Mouse (Mus musculus): Measurements from ENCODE around the gene Bfar. TPM values are rescaled to one million over a fixed set of nuclear protein-coding genes. Genes with fewer than 3 reads are reported as not detected.
"Not testable (repeated sequence)": the region's sequence is repeated elsewhere in the genome, so short reads cannot be mapped to it uniquely, and the experiment has no call there.

Gene Bfar
- polyA plus RNA-seq, 1 experiment from 2014 or later = 53.3 TPM

DNA sequence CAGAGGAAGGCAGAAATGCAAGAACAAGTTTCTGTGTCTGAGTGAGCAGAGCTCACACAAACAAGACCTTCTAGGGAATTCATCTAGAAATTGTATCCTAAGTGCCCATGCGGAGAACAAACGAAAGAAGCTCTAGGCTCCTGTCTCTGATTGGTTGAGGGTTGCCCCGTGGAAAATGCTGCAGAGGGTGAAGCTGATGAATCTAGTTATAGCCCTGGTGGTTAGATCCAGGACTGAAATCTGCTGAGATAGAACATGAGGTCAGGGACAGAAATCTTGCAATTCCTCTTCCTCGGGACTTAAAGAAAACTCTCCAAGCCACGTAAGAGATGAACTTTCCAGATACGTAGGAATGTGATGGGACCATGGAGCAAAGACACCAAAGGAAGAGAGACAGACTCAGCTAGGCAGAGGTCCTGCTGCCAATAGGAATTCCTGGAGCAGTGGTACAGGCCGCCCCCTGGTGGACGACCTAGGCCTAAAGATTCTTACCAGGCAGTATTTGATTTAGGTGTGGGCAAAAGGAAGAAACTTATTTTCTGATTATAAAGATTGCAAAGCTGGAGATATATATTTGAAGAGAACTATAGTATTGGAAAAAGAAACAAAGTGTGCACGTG, 62.0 kb downstream of the Bfar start:
- 0 out of 2 replicates have a peak, but pooled peaks have one; percentile 33 for ATAC-seq
- Histone ChIP-seq H3K36me3 (ENCODE audit: control insufficient read depth, insufficient read depth) (no peaks in the 10 kb centered on the region), H3K4me1 (replicated peaks; ENCODE audit: control insufficient read depth, insufficient read depth, low read length) (peaks cover 4% of the 10 kb centered on the region; the same call in 1 of the 2 replicates), H3K9ac (replicated peaks; ENCODE audit: low read depth, low read length) (no peak overlapping the region), H3K4me2 (ENCODE audit: low read length) (no peak overlapping the region), H3K9me3 (ENCODE audit: control insufficient read depth, low read length) (no peaks in the 10 kb centered on the region), H3K27ac (ENCODE audit: low read length) (no peak overlapping the region), H3K27me3 (replicated peaks; ENCODE audit: control insufficient read depth, insufficient read depth, low read length) (no peaks in the 10 kb centered on the region), H3K4me3 (replicated peaks; ENCODE audit: low read length) (no peak overlapping the region)
- WGBS = 31% methylated on average over 9 of the region's 9 CpGs

DNA sequence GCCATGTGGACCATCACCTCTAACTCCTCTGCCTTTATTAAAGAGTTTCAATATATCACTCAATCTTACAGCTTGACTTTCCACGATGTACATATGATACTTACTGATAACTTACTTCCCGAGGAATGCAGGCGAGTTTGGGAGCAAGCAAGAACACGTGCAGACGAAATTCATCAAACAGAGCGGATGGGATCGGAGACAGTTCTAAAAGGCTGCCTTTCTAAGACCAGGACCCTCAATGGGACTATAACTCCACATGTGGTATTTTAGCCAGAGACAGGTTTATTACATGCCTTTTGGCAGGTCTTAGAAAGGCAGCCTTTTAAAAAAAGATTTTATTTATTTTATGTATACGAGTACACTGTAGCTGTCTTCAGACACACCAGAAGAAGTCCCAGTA, 64.3 kb downstream of the Bfar start:
- no peak overlapping the region for H3K4me3 ChIP-seq (replicated peaks; ENCODE audit: low read length)

GRCm38 (mm10) chr16:13739044-13739443, 67.4 kb downstream of the Bfar start:
- not testable (repeated sequence) for ATAC-seq; H3K27ac ChIP-seq (ENCODE audit: low read length); H3K9me3 ChIP-seq (ENCODE audit: control insufficient read depth, low read length); H3K4me1 ChIP-seq (replicated peaks; ENCODE audit: control insufficient read depth, insufficient read depth, low read length); H3K36me3 ChIP-seq (ENCODE audit: control insufficient read depth, insufficient read depth); H3K27me3 ChIP-seq (replicated peaks; ENCODE audit: control insufficient read depth, insufficient read depth, low read length); H3K4me3 ChIP-seq (replicated peaks; ENCODE audit: low read length); H3K4me2 ChIP-seq (ENCODE audit: low read length); H3K9ac ChIP-seq (replicated peaks; ENCODE audit: low read depth, low read length)
- whole genome bisulfite sequencing = 57% methylated on average over 4 of the region's 4 CpGs

More for the DNA sequence above, 64.3 kb downstream of the Bfar start:
- Histone ChIP-seq H3K36me3 (ENCODE audit: control insufficient read depth, insufficient read depth) (no peaks in the 10 kb centered on the region), H3K4me1 (replicated peaks; ENCODE audit: control insufficient read depth, insufficient read depth, low read length) (no peaks in the 10 kb centered on the region; the same call in 1 of the 2 replicates), H3K9ac (replicated peaks; ENCODE audit: low read depth, low read length) (no peak overlapping the region), H3K27ac (ENCODE audit: low read length) (no peak overlapping the region), H3K4me2 (ENCODE audit: low read length) (no peak overlapping the region), H3K9me3 (ENCODE audit: control insufficient read depth, low read length) (no peaks in the 10 kb centered on the region), H3K27me3 (replicated peaks; ENCODE audit: control insufficient read depth, insufficient read depth, low read length) (no peaks in the 10 kb centered on the region)
- ATAC-seq = no peak
- WGBS = 92% methylated on average over 8 of the region's 8 CpGs

GRCm38 (mm10) chr16:13740844-13741243, 69.2 kb downstream of the Bfar start:
- no peak overlapping the region for H3K4me3 ChIP-seq (replicated peaks; ENCODE audit: low read length)
- no peaks in the 10 kb centered on the region for H3K36me3 ChIP-seq (ENCODE audit: control insufficient read depth, insufficient read depth)
- no peak overlapping the region for H3K9ac ChIP-seq (replicated peaks; ENCODE audit: low read depth, low read length)
- H3K4me1 ChIP-seq (replicated peaks; ENCODE audit: control insufficient read depth, insufficient read depth, low read length) = no peaks in the 10 kb centered on the region
- WGBS = 71% methylated on average over 2 of the region's 2 CpGs
- H3K27me3 ChIP-seq (replicated peaks; ENCODE audit: control insufficient read depth, insufficient read depth, low read length) = no peaks in the 10 kb centered on the region
- H3K27ac ChIP-seq (ENCODE audit: low read length) = no peak overlapping the region
- no peak overlapping the region for H3K4me2 ChIP-seq (ENCODE audit: low read length)
- ATAC-seq = no peak
- no peaks in the 10 kb centered on the region for H3K9me3 ChIP-seq (ENCODE audit: control insufficient read depth, low read length)

DNA sequence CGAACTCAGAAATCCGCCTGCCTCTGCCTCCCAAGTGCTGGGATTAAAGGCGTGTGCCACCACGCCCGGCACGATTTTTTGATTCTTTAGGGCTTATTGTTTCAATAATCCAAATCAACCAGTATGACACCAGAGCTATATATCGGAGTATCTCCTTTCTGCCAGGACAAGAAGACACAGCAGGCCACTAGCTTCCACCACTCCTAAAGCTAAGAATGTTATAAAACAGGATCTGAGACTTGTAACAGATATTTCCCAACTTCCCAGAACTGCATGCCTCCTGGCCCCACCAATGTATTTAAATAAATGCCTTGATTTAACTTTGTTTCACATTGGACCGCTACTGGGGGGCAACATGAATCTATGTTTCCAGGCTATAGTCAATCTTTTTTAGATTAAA, 76.0 kb downstream of the Bfar start:
- no peak overlapping the region for H3K27ac ChIP-seq (ENCODE audit: low read length)
- 92% methylated on average over 8 of the region's 8 CpGs for WGBS
- ATAC-seq = no peak
- H3K9me3 ChIP-seq (ENCODE audit: control insufficient read depth, low read length) = no peaks in the 10 kb centered on the region
- no peaks in the 10 kb centered on the region for H3K4me1 ChIP-seq (replicated peaks; ENCODE audit: control insufficient read depth, insufficient read depth, low read length)
- no peak overlapping the region for H3K4me2 ChIP-seq (ENCODE audit: low read length)
- H3K9ac ChIP-seq (replicated peaks; ENCODE audit: low read depth, low read length) = no peak overlapping the region
- no peaks in the 10 kb centered on the region for H3K36me3 ChIP-seq (ENCODE audit: control insufficient read depth, insufficient read depth)
- H3K27me3 ChIP-seq (replicated peaks; ENCODE audit: control insufficient read depth, insufficient read depth, low read length) = no peaks in the 10 kb centered on the region
- H3K4me3 ChIP-seq (replicated peaks; ENCODE audit: low read length) = no peak overlapping the region

- 73% methylated on average over 3 of the region's 3 CpGs for WGBS
Measured at GRCm38 (mm10) chr16:13748124-13748523, 76.5 kb downstream of the Bfar start.

GRCm38 (mm10) chr16:13748813-13749212, 77.2 kb downstream of the Bfar start:
- not testable (repeated sequence) for ATAC-seq; H3K4me1 ChIP-seq (replicated peaks; ENCODE audit: control insufficient read depth, insufficient read depth, low read length)

More at GRCm38 (mm10) chr16:13748124-13748523, 76.5 kb downstream of the Bfar start:
- H3K4me1 ChIP-seq (replicated peaks; ENCODE audit: control insufficient read depth, insufficient read depth, low read length) = no peaks in the 10 kb centered on the region
- no peak overlapping the region for H3K27ac ChIP-seq (ENCODE audit: low read length)
- H3K4me2 ChIP-seq (ENCODE audit: low read length) = no peak overlapping the region
- ATAC-seq = no peak
- H3K9me3 ChIP-seq (ENCODE audit: control insufficient read depth, low read length) = no peaks in the 10 kb centered on the region
- no peak overlapping the region for H3K4me3 ChIP-seq (replicated peaks; ENCODE audit: low read length)
- H3K9ac ChIP-seq (replicated peaks; ENCODE audit: low read depth, low read length) = no peak overlapping the region
- no peaks in the 10 kb centered on the region for H3K27me3 ChIP-seq (replicated peaks; ENCODE audit: control insufficient read depth, insufficient read depth, low read length)
- H3K36me3 ChIP-seq (ENCODE audit: control insufficient read depth, insufficient read depth) = no peaks in the 10 kb centered on the region

GRCm38 (mm10) chr16:13749306-13749705, 77.6 kb downstream of the Bfar start:
- Histone ChIP-seq H3K36me3 (ENCODE audit: control insufficient read depth, insufficient read depth) (no peaks in the 10 kb centered on the region), H3K9ac (replicated peaks; ENCODE audit: low read depth, low read length) (no peak overlapping the region), H3K4me2 (ENCODE audit: low read length) (no peak overlapping the region), H3K4me3 (replicated peaks; ENCODE audit: low read length) (no peak overlapping the region), H3K27me3 (replicated peaks; ENCODE audit: control insufficient read depth, insufficient read depth, low read length) (no peaks in the 10 kb centered on the region), H3K9me3 (ENCODE audit: control insufficient read depth, low read length) (no peaks in the 10 kb centered on the region), H3K27ac (ENCODE audit: low read length) (no peak overlapping the region), H3K4me1 (replicated peaks; ENCODE audit: control insufficient read depth, insufficient read depth, low read length) (no peaks in the 10 kb centered on the region)
- ATAC-seq = no peak
- 39% methylated on average over 5 of the region's 5 CpGs for WGBS

More at GRCm38 (mm10) chr16:13748813-13749212, 77.2 kb downstream of the Bfar start:
- H3K9me3 ChIP-seq (ENCODE audit: control insufficient read depth, low read length); H3K4me2 ChIP-seq (ENCODE audit: low read length); H3K36me3 ChIP-seq (ENCODE audit: control insufficient read depth, insufficient read depth); H3K27ac ChIP-seq (ENCODE audit: low read length); H3K27me3 ChIP-seq (replicated peaks; ENCODE audit: control insufficient read depth, insufficient read depth, low read length); H3K9ac ChIP-seq (replicated peaks; ENCODE audit: low read depth, low read length); H3K4me3 ChIP-seq (replicated peaks; ENCODE audit: low read length): not testable (repeated sequence)
- WGBS = 14% methylated on average over 10 of the region's 10 CpGs

DNA sequence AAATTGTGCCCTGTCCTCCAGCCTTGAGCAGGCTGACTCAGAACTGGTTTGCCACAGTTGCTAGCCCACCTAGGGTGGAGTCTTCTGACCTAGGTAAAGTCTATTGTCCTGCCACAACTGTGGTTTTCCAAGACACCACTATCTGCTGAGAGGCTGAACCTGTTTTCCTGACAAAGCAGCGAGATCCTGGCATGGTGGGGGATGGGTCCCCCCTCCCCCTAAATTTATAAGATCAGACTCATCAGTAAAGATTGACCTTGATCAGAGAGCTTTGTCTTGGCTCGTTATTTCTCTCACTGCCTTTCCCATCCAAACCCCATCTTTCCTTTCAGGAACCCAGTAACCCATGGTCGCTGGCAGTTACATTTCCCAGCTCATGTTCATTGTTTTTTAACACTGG, 78.3 kb downstream of the Bfar start:
- H3K4me1 ChIP-seq (replicated peaks; ENCODE audit: control insufficient read depth, insufficient read depth, low read length) = peaks cover 1% of the 10 kb centered on the region
- no peaks in the 10 kb centered on the region for H3K27me3 ChIP-seq (replicated peaks; ENCODE audit: control insufficient read depth, insufficient read depth, low read length)
- no peak overlapping the region for H3K9ac ChIP-seq (replicated peaks; ENCODE audit: low read depth, low read length)
- H3K4me2 ChIP-seq (ENCODE audit: low read length) = no peak overlapping the region
- no peaks in the 10 kb centered on the region for H3K9me3 ChIP-seq (ENCODE audit: control insufficient read depth, low read length)
- no peak overlapping the region for H3K4me3 ChIP-seq (replicated peaks; ENCODE audit: low read length)
- no peak overlapping the region for H3K27ac ChIP-seq (ENCODE audit: low read length)
- no peak for ATAC-seq
- no peaks in the 10 kb centered on the region for H3K36me3 ChIP-seq (ENCODE audit: control insufficient read depth, insufficient read depth)
- WGBS = 36% methylated on average over 3 of the region's 3 CpGs

DNA sequence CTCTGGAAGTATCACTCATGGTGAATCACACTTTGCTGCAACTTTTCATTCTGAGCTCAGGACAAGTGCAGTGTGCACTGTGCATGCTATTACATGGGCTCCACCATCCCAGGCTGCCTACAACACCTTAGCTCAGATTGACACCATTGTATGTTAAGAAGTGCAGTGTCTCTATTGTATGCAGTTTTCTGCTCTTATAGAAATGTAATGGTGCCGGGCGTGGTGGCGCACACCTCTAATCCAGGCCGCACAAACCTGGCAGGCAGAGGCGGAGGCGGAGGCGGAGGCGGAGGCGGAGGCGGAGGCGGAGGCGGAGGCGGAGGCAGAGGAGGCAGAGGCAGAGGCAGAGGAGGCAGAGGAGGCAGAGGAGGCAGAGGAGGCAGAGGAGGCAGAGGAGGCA, 79.0 kb downstream of the Bfar start:
- Histone ChIP-seq H3K9ac (replicated peaks; ENCODE audit: low read depth, low read length) (no peak overlapping the region), H3K27ac (ENCODE audit: low read length) (no peak overlapping the region), H3K36me3 (ENCODE audit: control insufficient read depth, insufficient read depth) (no peaks in the 10 kb centered on the region), H3K9me3 (ENCODE audit: control insufficient read depth, low read length) (no peaks in the 10 kb centered on the region), H3K4me3 (replicated peaks; ENCODE audit: low read length) (no peak overlapping the region), H3K4me1 (replicated peaks; ENCODE audit: control insufficient read depth, insufficient read depth, low read length) (peaks cover 4% of the 10 kb centered on the region), H3K4me2 (ENCODE audit: low read length) (no peak overlapping the region), H3K27me3 (replicated peaks; ENCODE audit: control insufficient read depth, insufficient read depth, low read length) (no peaks in the 10 kb centered on the region)
- no peak for ATAC-seq
- 91% methylated on average over 13 of the region's 13 CpGs for WGBS
